Mouse (Mus musculus) midbrain, postnatal 0 days (tissue): ENCODE measurements around the gene Cenpi. TPM values are rescaled to one million over a fixed set of nuclear protein-coding genes. Genes with fewer than 3 reads are reported as not detected.
A peak's percentile ranks its signal among the peaks of the same experiment; 100 is the strongest.

Experiments
- ATAC-seq: fragments of 200-750 bp; cut with Nextera tagmentation; 2 replicates; pipeline ENCODE4 v1.8.0; 2017; ENCODE audit warnings: moderate number of reproducible peaks, mild to moderate bottlenecking, moderate TSS enrichment, moderate library complexity; ENCODE audit not compliant: low FRiP score
- DNase-seq: peaks from one replicate; pipeline ENCODE4 v3.0.0-alpha.2; 2015; ENCODE audit warnings: low spot score
- H3K27ac ChIP-seq: fragments of 300-500 bp; sonication (generic); 2 replicates; pipeline ENCODE4 v1.5.1; 2014; ENCODE audit warnings: low read depth, mild to moderate bottlenecking, low read length, mixed read lengths
- H3K27me3 ChIP-seq: fragments of 300-500 bp; sonication (generic); 2 replicates; pipeline ENCODE4 v1.6.1; 2014; ENCODE audit warnings: low read length, control low read depth, mixed read lengths; ENCODE audit not compliant: insufficient read depth
- H3K36me3 ChIP-seq: fragments of 300-500 bp; sonication (generic); 2 replicates; pipeline ENCODE4 v1.6.1; 2014; ENCODE audit warnings: low read length, control low read depth, mixed read lengths; ENCODE audit not compliant: insufficient read depth
- H3K4me1 ChIP-seq: fragments of 300-500 bp; sonication (generic); 2 replicates; pipeline ENCODE4 v1.6.1; 2014; ENCODE audit warnings: mild to moderate bottlenecking, control low read depth, antibody characterized with exemption, low read length, mixed read lengths; ENCODE audit not compliant: insufficient read depth
- H3K4me2 ChIP-seq: fragments of 300-500 bp; sonication (generic); 2 replicates; pipeline ENCODE4 v1.6.1; 2014; ENCODE audit warnings: low read depth, mild to moderate bottlenecking, low read length, mixed read lengths; ENCODE audit not compliant: poor library complexity, severe bottlenecking
- H3K4me3 ChIP-seq: fragments of 300-500 bp; sonication (generic); 2 replicates; pipeline ENCODE4 v1.5.1; 2014; ENCODE audit warnings: low read depth, mild to moderate bottlenecking, low read length, moderate library complexity
- H3K9ac ChIP-seq: fragments of 300-500 bp; sonication (generic); replicated peaks from 2 replicates; pipeline ENCODE4 v1.6.1; 2014; ENCODE audit warnings: mild to moderate bottlenecking, low read length, moderate library complexity, mixed read lengths; ENCODE audit not compliant: poor library complexity, severe bottlenecking
- H3K9me3 ChIP-seq: fragments of 300-500 bp; sonication (generic); 2 replicates; pipeline ENCODE4 v1.6.1; 2016; ENCODE audit warnings: low read length, control low read depth
- CTCF ChIP-seq: IDR thresholded peaks from 2 replicates; pipeline ENCODE4 v1.5.1; 2016; ENCODE audit warnings: antibody characterized with exemption, mild to moderate bottlenecking
- WGBS: fragments of 180-500 bp; shearing (Covaris S2); extraction: QIAGEN DNeasy Blood & Tissue Kit; methylation state at CpG from one replicate; pipeline ENCODE4 v1.1.7; 2014; 5-methylcytosine and 5-hydroxymethylcytosine counted together
- polyA plus RNA-seq: library from polyadenylated mRNA; unstranded; fragments of >200 nt; fragmentation: Nextera tagmentation; extraction: Ambion mirVana; gene quantifications from 2 replicates; pipeline ENCODE4 v1.2.1, GENCODE M21; 2015
- total RNA-seq: library from RNA; depleted of rRNA; stranded (reverse); fragments of >200 nt; gene quantifications from 2 replicates; pipeline ENCODE4 v1.2.3, GENCODE M21; 2014

Cenpi gene
- total and polyA plus RNA-seq, 2 experiments from 2014 or later, result 2.8 to 3.8 TPM

- Histone ChIP-seq H3K27ac (no peak overlapping the region), H3K27me3 (no peaks in the 10 kb centered on the region), H3K4me1 (no peaks in the 10 kb centered on the region), H3K9me3 (no peaks in the 10 kb centered on the region), H3K4me3 (no peak overlapping the region), H3K9ac (no peak overlapping the region), H3K4me2 (no peak overlapping the region), H3K36me3 (no peaks in the 10 kb centered on the region)
- 85% methylated on average over 3 of the region's 3 CpGs for WGBS
- ATAC-seq (no peak), DNase-seq (no peak)
- no peak for TF ChIP-seq CTCF
These were observed 58.7 kb downstream of the Cenpi start for GRCm38 (mm10) chrX:134366547-134366946.

GRCm38 (mm10) chrX:134371279-134371678, 63.4 kb downstream of the Cenpi start:
- Histone ChIP-seq H3K4me3 (no peak overlapping the region), H3K27ac (no peak overlapping the region), H3K9ac (no peak overlapping the region), H3K36me3 (no peaks in the 10 kb centered on the region), H3K27me3 (no peaks in the 10 kb centered on the region), H3K4me2 (no peak overlapping the region), H3K4me1 (no peaks in the 10 kb centered on the region), H3K9me3 (no peaks in the 10 kb centered on the region)
- 15% methylated on average over 1 of the region's 2 CpGs for WGBS
- peak; percentile 66 for TF ChIP-seq CTCF
- ATAC-seq (no peak), DNase-seq (peak; percentile 13)

- Histone ChIP-seq H3K9ac (no peak overlapping the region), H3K36me3 (no peaks in the 10 kb centered on the region), H3K4me3 (no peak overlapping the region), H3K27ac (no peak overlapping the region), H3K4me1 (no peaks in the 10 kb centered on the region), H3K27me3 (no peaks in the 10 kb centered on the region), H3K4me2 (no peak overlapping the region), H3K9me3 (no peaks in the 10 kb centered on the region)
- 76% methylated on average over 1 of the region's 1 CpGs for WGBS
- TF ChIP-seq CTCF, result no peak
- DNase-seq (no peak), ATAC-seq (no peak)
These were observed 66.3 kb downstream of the Cenpi start for GRCm38 (mm10) chrX:134374190-134374589.

- DNase-seq, result no peak
- Histone ChIP-seq H3K4me3 (no peak overlapping the region), H3K4me1 (no peaks in the 10 kb centered on the region), H3K27ac (no peak overlapping the region), H3K27me3 (no peaks in the 10 kb centered on the region), H3K36me3 (no peaks in the 10 kb centered on the region), H3K9me3 (peaks cover 4% of the 10 kb centered on the region; the same call in 1 of the 2 replicates), H3K9ac (no peak overlapping the region), H3K4me2 (no peak overlapping the region)
- ATAC-seq, result no peak
- no peak for TF ChIP-seq CTCF
- 81% methylated on average over 6 of the region's 6 CpGs for WGBS
These were observed 77.0 kb downstream of the Cenpi start for GRCm38 (mm10) chrX:134384896-134385295.

- no peaks in the 10 kb centered on the region for H3K4me1 ChIP-seq
- no peak overlapping the region for H3K4me3 ChIP-seq
- DNase-seq (no peak), ATAC-seq (no peak)
- TF ChIP-seq CTCF, result no peak
- H3K27me3 ChIP-seq, result no peaks in the 10 kb centered on the region
- no peaks in the 10 kb centered on the region for H3K36me3 ChIP-seq
- no peak overlapping the region for H3K27ac ChIP-seq
- H3K9ac ChIP-seq, result no peak overlapping the region
- H3K4me2 ChIP-seq, result no peak overlapping the region
- no peaks in the 10 kb centered on the region for H3K9me3 ChIP-seq
- 71% methylated on average over 2 of the region's 2 CpGs for WGBS
These were observed 91.1 kb downstream of the Cenpi start for GRCm38 (mm10) chrX:134398972-134399371.

GRCm38 (mm10) chrX:134403863-134404583, 96.1 kb downstream of the Cenpi start, which contains the start of gene Drp2:
Drp2 (plus strand) TSS chrX:134404551.
- no peaks in the 10 kb centered on the region for H3K36me3 ChIP-seq
- no peak for TF ChIP-seq CTCF
- H3K27me3 ChIP-seq, result no peaks in the 10 kb centered on the region
- peak within 1 kb of the TSS; percentile 37 for H3K4me3 ChIP-seq
- no peaks in the 10 kb centered on the region for H3K4me1 ChIP-seq
- H3K27ac ChIP-seq, result peak within 1 kb of the TSS; percentile 63
- DNase-seq (peak; percentile 24), ATAC-seq (peak; percentile 62)
- 14% methylated on average over 15 of the region's 15 CpGs for WGBS
- H3K9ac ChIP-seq, result peak within 1 kb of the TSS; percentile 51
- H3K4me2 ChIP-seq, result peak within 1 kb of the TSS; percentile 55
- no peaks in the 10 kb centered on the region for H3K9me3 ChIP-seq
